Mouse (Mus musculus) E14TG2a.4 (cell line): Measurements from ENCODE around the gene Smap1.

ENCODE experiments used
- CTCF ChIP-seq: conservative IDR thresholded peaks from 2 replicates; pipeline ENCODE4 v1.5.1; 2014; ENCODE audit warnings: low read length
- NANOG ChIP-seq: IDR thresholded peaks from 2 replicates; pipeline ENCODE4 v1.6.1; 2014; ENCODE audit warnings: borderline replicate concordance, low read length, mixed read lengths
- POU5F1 ChIP-seq: IDR thresholded peaks from 2 replicates; pipeline ENCODE4 v1.6.1; 2014; ENCODE audit warnings: low read length, borderline replicate concordance

DNA sequence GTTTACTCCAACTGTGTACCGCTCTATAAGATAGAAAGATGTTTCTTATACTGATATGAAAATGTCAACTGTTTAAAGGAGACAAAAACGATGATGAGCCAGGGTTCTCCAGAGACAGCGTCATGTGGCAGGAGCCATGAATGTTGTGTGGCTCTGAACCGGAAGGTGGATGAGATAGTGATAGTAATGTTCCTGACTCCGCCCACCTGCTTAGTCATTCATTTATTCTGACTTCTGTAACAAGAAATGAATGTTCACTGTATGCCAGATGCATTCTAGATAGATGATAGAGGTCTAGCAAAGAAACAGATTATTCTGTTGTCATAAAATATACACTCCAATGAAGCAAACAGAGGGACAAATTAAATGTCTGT, 22.5 kb downstream of the Smap1 start:
- no peak for TF ChIP-seq CTCF
- no peak for TF ChIP-seq NANOG
- no peak for TF ChIP-seq POU5F1
